Mouse (Mus musculus) CH12.LX (cell line): Measurements from ENCODE around the gene Fam222a.

ENCODE experiments used
- CTCF ChIP-seq, 2 experiments: IDR thresholded peaks in 1 of 2; conservative IDR thresholded peaks in 1 of 2; 2 replicates each; pipeline ENCODE4 v1.5.1; 2011 to 2012; ENCODE audit warnings: low read depth in 2 of 2, low read length in 2 of 2, improper control_type of control experiment in 1 of 2, inconsistent platforms in 1 of 2, mild to moderate bottlenecking in 1 of 2, moderate library complexity in 1 of 2
- EP300 ChIP-seq: IDR thresholded peaks from 2 replicates; pipeline ENCODE4 v1.6.1; 2011; ENCODE audit warnings: low read length, improper control_type of control experiment
- MAFK ChIP-seq: IDR thresholded peaks from 2 replicates; pipeline ENCODE4 v1.6.1; 2011; ENCODE audit warnings: low read length, improper control_type of control experiment; ENCODE audit not compliant: insufficient replicate concordance
- MAZ ChIP-seq: IDR thresholded peaks from 2 replicates; pipeline ENCODE4 v1.6.1; 2012; ENCODE audit warnings: low read depth, mild to moderate bottlenecking, inconsistent platforms, low read length, improper control_type of control experiment, moderate library complexity
- MXI1 ChIP-seq: IDR thresholded peaks from 2 replicates; pipeline ENCODE4 v1.6.1; 2011; ENCODE audit warnings: mild to moderate bottlenecking, low read depth, low read length, improper control_type of control experiment
- POLR2A ChIP-seq: IDR thresholded peaks from 2 replicates; pipeline ENCODE4 v1.6.1; 2011; ENCODE audit warnings: low read depth, mild to moderate bottlenecking, improper control_type of control experiment, low read length
- POLR2AphosphoS2 ChIP-seq: IDR thresholded peaks from 2 replicates; pipeline ENCODE4 v1.6.1; 2011; ENCODE audit warnings: low read depth, low read length, improper control_type of control experiment
- USF1 ChIP-seq: IDR thresholded peaks from 2 replicates; pipeline ENCODE4 v1.6.1; 2014; ENCODE audit warnings: low read depth, mild to moderate bottlenecking, inconsistent platforms, low read length, improper control_type of control experiment
- ZC3H11A ChIP-seq: IDR thresholded peaks from 2 replicates; pipeline ENCODE4 v1.6.1; 2012; ENCODE audit warnings: low read depth, mild to moderate bottlenecking, inconsistent platforms, low read length, improper control_type of control experiment

DNA sequence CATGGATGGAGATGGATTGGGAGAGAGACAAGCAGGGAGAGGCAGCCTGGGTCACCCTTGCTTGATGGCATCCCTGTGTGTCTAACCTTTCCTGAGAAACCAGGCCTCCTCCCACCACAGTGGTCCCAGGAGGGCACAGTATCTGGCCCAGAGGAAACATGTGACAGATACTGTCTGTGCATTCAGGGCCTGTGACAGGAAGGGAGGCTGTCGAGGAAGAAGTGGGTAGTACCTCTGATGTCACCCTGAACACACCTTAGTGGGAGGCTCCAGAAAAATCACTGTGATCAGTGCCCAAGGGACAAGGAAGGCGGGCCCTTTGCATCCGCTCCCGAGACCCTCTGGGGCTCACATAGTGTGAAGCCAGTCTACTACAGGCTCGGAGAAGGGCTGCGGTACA, 38.2 kb downstream of the Fam222a start:
- no peak for TF ChIP-seq POLR2A
- TF ChIP-seq MXI1: no peak
- TF ChIP-seq CTCF (conservative IDR thresholded peaks at IDR 0.05 in 1 of 2, IDR thresholded peaks at IDR 0.05 in 1 of 2; ENCODE audit: low read depth in 2 of 2, low read length in 2 of 2): no peak
- no peak for TF ChIP-seq MAZ
- no peak for TF ChIP-seq MAFK
- TF ChIP-seq POLR2AphosphoS2: no peak
- no peak for TF ChIP-seq EP300
- no peak for TF ChIP-seq USF1
- no peak for TF ChIP-seq ZC3H11A
